Mouse (Mus musculus): ENCODE results near the gene Dph2.

Dph2 gene

GRCm38 (mm10) chr4:117843101-117843500 lies 48.7 kb downstream of the Dph2 start:
- no peak for DNase-seq (ENCODE audit: extremely low read depth, insufficient read length, low spot score)

GRCm38 (mm10) chr4:117841566-117841965 lies 50.3 kb downstream of the Dph2 start:
- DNase-seq (ENCODE audit: extremely low read depth, insufficient read length, low spot score) = no peak

- no peak for DNase-seq (ENCODE audit: extremely low read depth, insufficient read length, low spot score)
These were observed 51.0 kb downstream of the Dph2 start for GRCm38 (mm10) chr4:117840821-117841220.

- DNase-seq (ENCODE audit: extremely low read depth, insufficient read length, low spot score) = no peak
These were observed 52.5 kb downstream of the Dph2 start for GRCm38 (mm10) chr4:117839366-117839765.
